Mouse (Mus musculus): ENCODE measurements around the gene Tbc1d10c.
"Not testable (repeated sequence)": the region's sequence is repeated elsewhere in the genome, so short reads cannot be mapped to it uniquely, and the experiment has no call there.

Gene Tbc1d10c

DNA sequence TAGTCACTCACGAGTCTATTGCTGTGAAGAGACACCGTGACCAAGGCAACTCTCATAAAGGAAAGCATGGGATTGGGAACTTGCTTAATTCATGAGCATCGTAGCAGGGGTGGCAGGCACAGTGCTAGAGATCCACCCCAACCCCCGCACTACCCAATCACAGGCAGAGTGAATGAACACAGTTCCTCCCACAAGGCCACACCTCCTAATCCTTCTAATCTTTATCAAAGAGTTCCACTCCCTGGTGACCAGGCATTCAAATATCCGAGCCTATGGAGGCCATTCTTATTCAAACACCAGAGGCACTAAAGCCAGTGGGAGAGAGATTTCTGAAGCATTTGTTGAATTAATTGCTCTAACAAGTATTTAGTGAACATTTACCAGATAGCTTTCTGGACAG, 45.1 kb downstream of the Tbc1d10c start:
- DNase-seq (ENCODE audit: low spot score in 2 of 2) = no peak

DNA sequence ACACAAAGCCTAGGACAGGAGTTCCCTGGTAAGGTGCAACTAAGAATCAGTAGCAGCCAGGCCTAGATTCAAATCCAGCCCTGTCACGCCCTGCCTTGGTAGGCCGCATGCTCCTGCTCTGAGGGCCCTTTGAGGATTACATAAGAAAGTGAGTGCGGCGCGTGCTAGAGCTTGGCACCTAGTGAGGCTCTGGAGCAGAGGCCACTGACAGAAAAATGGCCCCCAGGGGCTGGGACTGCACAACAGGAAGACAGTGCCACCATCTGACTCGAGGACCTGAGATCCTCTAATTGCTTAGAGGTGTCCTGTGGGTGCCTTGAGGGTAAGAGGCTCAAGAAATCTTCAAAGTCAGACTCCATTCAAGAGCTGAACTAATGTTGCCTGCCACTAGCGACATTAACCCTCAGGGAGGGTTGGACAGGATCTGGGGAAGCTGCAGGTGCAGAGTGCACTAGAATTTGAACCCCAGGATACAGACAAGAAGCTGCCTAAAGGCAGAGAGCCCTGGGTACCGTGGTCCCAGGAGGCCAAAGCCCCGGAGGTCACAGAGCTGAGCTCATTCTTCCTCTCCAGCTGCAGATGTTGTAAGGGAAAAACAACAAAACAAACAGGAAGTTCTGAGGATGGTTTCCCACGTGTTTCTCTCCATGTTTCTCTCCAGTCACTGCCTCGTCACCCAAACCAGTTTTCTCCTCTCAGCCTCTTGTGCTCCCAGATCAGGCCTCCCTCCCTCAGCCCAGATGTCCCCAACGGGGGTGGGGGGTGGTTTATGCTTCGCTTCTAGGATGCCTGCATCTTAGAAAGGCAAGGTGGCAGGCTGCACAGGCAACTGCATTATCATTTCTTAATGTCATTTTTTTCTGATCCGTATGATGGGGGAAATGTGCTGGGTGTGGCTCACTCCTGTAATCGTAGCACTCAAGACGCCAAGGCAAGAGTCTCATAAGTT, 46.3 kb downstream of the Tbc1d10c start:
- DNase-seq (ENCODE audit: low spot score in 2 of 2) = no peak

DNA sequence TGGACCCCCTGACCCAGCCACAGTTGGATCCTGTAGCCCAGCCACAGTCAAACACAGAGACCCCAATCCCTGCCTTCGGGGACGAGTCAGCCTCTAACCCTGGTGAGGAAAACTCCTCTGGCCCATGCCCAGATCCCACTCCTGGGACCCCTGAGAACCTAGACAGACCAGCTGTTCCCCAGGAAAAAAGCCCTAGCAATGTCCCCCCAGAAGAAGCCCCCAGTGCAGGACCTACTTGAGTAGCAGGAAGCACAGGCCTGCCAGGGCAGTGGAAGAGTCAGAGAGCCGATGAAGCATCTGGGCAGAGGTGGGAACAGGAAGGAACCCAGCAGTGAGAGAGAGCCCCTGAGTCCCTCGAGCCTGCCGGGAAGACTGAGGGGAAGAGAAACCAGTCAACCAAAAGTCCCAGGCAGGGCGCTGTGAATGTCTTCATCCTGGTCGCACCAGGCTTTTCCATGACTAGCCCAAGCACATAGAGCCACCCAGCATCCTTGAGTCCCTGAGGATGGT, 47.3 kb downstream of the Tbc1d10c start, which contains the start of gene Cabp4:
Cabp4 (minus strand) TSS at position 275 of the 510 bp plus-strand sequence.
- no peak for DNase-seq (ENCODE audit: low spot score in 2 of 2)

DNA sequence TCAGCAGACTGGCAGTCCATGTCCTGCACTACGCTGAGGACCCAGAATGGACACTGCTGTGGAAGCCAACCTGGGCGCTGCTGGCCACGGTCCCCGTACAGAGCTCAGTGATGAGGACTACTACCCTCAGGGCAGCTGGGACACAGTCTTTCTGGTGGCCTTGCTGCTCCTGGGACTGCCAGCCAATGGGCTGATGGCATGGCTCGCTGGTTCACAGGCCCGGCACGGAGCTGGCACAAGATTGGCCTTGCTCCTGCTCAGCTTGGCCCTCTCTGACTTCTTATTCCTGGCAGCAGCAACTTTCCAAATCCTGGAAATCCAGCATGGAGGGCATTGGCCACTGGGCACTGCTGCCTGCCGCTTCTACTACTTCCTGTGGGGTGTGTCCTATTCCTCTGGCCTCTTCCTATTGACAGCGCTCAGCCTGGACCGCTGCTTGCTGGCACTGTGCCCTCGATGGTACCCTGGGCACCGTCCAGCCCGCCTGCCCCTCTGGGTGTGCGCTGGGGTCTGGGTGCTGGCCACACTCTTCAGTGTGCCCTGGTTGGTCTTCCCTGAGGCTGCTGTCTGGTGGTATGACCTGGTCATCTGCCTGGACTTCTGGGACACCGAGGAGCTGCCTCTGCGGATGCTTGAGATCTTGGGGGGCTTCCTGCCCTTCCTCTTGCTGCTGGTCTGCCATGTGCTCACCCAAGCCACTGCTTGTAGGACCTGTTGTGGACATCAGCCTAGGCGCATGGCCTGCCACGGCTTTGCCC, 48.5 kb downstream of the Tbc1d10c start:
- no peak for DNase-seq (ENCODE audit: low spot score in 2 of 2)

DNA sequence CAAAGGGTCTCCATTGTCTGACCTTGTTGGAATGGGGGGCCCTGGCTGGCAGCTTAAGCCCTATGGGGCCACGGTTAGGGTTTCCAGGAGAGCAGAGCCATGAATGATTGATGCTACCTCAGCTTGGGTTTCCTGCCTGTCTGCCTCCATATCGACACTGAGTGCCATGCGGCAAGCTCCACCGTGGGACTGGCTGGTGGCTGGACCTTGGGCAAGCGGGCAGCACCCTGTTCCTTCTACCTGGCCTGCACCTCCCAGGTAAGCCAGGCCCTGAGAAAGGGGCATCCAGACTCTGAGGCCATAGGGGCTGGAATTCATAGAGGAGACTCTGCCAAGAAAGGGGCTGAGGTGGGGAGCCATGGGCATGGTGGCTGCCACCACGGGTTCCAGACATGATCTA, 50.9 kb downstream of the Tbc1d10c start:
- no peak for DNase-seq (ENCODE audit: low spot score in 2 of 2)

DNA sequence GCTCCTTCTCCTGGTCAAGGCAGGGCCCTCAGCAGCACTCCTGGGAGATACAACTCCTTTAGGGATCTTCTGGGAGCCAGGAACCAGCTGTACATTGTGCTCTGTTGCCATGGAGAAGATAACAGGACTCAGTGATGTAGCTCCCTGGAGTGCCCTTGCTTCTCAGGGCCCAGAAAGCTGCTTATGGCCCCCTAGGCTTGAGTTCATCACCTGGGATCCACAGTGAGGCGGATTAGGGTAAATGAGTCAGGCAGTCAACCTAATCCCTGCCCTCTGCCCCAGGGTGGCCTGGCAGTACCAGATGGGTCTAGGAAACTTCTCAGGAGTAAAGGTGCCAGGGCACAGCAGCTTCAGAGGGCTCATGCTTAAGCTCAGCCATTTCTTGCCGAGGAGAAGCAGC, 51.6 kb downstream of the Tbc1d10c start, which contains the start of gene Gpr152:
Gpr152 (plus strand) TSS at position 342 of the 400 bp plus-strand sequence.
- no peak for DNase-seq (ENCODE audit: low spot score in 2 of 2)

DNA sequence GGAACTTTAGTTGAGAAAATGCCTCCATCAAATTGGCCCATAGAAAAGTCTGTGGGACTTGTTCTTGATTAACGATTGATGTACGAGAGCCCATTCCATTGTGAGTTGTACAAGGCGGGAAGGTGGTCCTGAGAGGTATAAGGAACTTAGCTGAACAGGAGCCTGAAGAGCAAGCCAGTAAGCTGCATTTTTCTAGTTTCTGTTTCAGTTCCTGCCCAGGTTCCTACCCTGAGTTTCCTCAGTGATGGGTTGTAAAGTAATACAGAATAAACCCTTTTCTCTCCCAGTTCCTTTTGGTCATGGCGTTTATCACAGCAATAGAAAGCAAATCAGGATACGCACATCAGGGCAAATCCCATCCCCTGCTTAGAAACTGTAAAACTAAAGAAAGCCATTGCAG, 53.2 kb downstream of the Tbc1d10c start:
- DNase-seq (ENCODE audit: low spot score in 2 of 2) = no peak

DNA sequence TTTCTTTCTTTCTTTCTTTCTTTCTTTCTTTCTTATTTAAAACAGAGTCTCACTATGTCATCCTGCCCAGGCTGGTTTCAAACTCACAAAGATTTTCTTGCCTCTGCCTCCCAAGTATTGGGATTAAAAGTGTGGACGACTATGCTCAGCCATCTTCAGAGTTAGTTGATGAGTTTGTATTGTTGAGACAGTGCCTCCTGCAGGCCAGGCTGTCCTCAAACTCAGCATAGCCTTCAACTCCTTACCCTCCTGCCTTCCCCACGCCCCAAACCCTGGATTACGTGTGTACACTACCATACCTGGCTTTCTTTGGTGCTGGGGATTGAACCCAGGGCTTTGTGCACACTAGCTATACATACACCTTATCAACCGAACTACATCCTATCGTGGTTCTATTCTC, 54.6 kb downstream of the Tbc1d10c start:
- DNase-seq (ENCODE audit: low spot score in 2 of 2) = no peak

DNA sequence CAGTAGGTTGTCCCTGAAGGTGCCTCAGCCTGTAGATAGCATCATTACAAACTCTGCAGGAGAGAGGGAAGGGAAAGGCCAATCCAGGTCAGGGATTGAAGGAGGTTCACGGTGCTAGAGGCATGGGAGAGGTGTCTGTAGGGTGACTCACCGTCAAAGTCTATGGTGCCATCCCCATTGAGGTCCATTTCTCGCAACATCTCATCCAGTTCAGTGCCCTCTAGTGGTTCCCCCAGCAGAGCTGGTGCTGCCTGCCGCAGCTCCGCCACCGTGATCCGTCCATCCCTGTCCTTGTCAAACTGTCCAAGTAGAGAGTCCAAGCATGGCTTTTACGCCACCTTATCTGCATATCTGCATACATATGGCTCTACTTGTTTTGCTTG, 55.1 kb downstream of the Tbc1d10c start:
- not testable (repeated sequence) for DNase-seq (ENCODE audit: low spot score in 2 of 2)

DNA sequence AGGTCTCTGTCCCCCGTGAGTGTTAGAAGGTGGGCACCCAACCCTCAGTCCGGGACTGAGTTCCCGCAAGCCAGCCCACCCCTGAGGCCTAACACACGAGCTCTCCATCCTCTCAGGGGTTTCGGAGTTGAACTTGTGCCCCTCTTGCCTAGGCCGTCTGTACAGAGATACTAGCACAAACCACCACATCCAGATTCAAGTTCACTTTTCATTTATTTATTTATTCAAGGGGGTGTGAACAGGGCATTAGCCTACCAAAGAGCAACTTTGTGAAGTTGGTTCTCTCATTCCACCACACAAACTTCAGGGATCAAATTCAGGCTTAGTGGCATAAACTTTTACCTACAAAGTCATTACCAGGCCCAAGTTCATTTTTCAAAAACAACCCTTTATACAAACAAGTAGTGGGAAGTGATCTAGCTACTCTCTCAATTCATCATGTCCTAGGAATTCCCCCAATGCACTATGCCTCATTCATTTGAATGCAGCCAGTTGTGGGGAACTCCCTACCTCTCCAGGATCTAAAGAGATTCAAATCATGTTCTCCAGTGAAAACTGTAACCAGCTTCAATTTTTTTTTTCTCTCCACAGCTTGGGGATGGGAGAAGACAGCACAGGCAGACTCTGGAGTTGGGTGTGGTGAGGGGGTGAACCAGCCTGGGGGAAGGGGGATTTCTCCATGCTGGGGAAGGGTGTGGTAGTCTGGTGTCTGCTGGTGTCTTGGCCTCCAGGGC, 55.7 kb downstream of the Tbc1d10c start:
- not testable (repeated sequence) for DNase-seq (ENCODE audit: low spot score in 2 of 2)

DNA sequence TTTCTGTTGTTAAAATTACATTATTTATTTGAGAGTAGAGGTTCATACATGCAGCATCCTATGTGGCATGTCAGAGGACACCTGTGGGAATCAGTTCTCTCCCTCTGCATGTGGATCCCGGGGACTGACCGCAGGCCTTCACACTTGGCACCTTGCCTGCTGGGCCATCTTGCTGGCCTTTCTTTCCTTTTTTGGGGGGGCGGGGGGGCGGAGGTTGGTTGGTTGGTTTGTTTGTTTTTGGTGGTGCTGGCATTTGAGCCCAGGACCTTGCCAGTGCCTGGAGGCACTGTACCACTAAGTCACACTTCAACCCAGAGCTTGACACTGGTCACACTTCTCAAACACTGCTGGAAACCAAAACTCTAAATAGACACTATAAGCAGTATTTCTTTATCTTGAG, 56.7 kb downstream of the Tbc1d10c start:
- no peak for DNase-seq (ENCODE audit: low spot score in 2 of 2)

Measured in right cerebral cortex, postnatal 36 days (tissue).